Mouse (Mus musculus) small intestine, adult 2 months (tissue): ENCODE results near the gene N4bp2l1. TPM values are rescaled to one million over a fixed set of nuclear protein-coding genes. Genes with fewer than 3 reads are reported as not detected.

ENCODE experiments used
- H3K27ac ChIP-seq: fragments of 200-500 bp; 2 replicates; pipeline ENCODE4 v1.5.1; 2012; ENCODE audit warnings: low read depth, low read length, control low read depth, inconsistent platforms; ENCODE audit not compliant: insufficient read depth
- H3K27me3 ChIP-seq: fragments of 200-500 bp; 2 replicates; pipeline ENCODE4 v1.6.1; 2012; ENCODE audit warnings: mild to moderate bottlenecking, moderate library complexity, low read length, inconsistent platforms; ENCODE audit not compliant: control insufficient read depth, insufficient read depth
- H3K36me3 ChIP-seq: fragments of 200-500 bp; 2 replicates; pipeline ENCODE4 v1.6.1; 2012; ENCODE audit warnings: mild to moderate bottlenecking, low read length, control low read depth, inconsistent platforms; ENCODE audit not compliant: control insufficient read depth, insufficient read depth
- H3K4me1 ChIP-seq: fragments of 200-500 bp; 2 replicates; pipeline ENCODE4 v1.6.1; 2012; ENCODE audit warnings: low read length, inconsistent platforms, mixed read lengths; ENCODE audit not compliant: control insufficient read depth, insufficient read depth, insufficient read length
- H3K4me3 ChIP-seq: fragments of 200-500 bp; 2 replicates; pipeline ENCODE4 v1.5.1; 2012; ENCODE audit warnings: low read depth, mild to moderate bottlenecking, control low read depth, inconsistent platforms, low read length, moderate library complexity
- CTCF ChIP-seq: fragments of 200-500 bp; IDR thresholded peaks from 2 replicates; pipeline ENCODE4 v1.5.1; 2012; ENCODE audit warnings: low read depth, mild to moderate bottlenecking, control low read depth, inconsistent platforms, low read length, moderate library complexity, mixed read lengths; ENCODE audit not compliant: insufficient replicate concordance, insufficient read length; ENCODE audit errors: extremely low read depth
- POLR2A ChIP-seq: fragments of 200-500 bp; IDR thresholded peaks from 2 replicates; pipeline ENCODE4 v1.6.1; 2012; ENCODE audit warnings: low read depth, mild to moderate bottlenecking, control low read depth, inconsistent platforms, low read length, moderate library complexity
- WGBS: fragments of 180-500 bp; shearing (Covaris S2); methylation state at CpG from one replicate; pipeline ENCODE4 v1.1.7; 2018; 5-methylcytosine and 5-hydroxymethylcytosine counted together
- polyA plus RNA-seq: library from polyadenylated mRNA; depleted of rRNA; stranded (reverse); fragments of >200 nt; gene quantifications from 2 replicates; pipeline ENCODE4 v1.2.3, GENCODE M21; 2012

Gene N4bp2l1
- polyA plus RNA-seq, 1 experiment: 7.6 TPM

DNA sequence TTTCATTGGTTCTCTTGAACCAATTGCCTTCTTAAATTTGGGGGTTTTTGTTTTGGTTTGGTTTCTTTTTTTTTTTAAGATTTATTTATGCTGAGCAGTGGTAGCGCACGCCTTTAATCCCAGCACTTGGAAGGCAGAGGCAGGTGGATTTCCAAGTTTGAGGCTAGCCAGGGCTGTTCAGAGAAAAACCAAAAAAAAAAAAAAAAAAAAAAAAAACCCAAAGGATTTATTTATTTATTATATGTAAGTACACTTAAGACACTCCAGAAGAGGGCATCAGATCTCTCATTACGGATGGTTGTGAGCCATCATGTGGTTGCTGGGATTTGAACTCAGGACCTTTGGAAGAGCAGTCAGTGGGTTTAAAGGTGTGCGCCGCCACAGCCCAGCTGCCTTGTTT lies 36.1 kb downstream of the N4bp2l1 start:
- TF ChIP-seq POLR2A (no peak), CTCF (no peak)
- no peaks in the 10 kb centered on the region for H3K27me3 ChIP-seq
- H3K4me1 ChIP-seq: peaks cover 12% of the 10 kb centered on the region; the same call in 1 of the 2 replicates
- no peak overlapping the region for H3K4me3 ChIP-seq
- peaks cover 2% of the 10 kb centered on the region for H3K36me3 ChIP-seq
- 73% methylated on average over 5 of the region's 5 CpGs for WGBS
- H3K27ac ChIP-seq: no peak overlapping the region

DNA sequence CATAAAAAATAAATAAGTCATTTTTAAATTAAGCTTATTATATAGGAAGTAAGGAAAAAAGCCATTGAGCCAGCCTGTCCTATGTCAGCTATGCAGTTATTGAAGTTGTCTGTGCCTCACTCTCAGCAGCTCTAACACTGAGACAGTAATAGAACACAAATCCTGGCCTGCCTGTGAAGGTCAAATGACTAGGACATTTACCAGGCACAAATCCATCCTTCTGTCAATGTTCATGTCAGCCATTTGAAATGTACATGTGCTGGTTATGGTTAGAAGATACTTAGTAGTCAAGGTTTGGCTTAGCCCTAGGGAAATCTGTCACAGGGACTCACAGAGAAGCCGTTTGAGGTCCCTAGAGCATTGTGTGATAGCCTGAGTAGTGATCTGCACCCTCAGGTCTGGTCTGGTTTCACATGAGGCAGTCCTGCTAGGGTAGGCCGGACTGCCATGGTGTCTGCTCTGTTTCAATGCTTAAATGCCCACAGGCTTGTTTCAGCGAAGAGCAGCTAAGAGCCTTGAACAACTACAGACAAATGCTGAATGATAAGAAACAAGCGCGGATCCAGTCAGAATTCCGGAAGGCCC lies 37.4 kb downstream of the N4bp2l1 start:
- H3K4me3 ChIP-seq: no peak overlapping the region
- H3K27ac ChIP-seq: no peak overlapping the region
- H3K36me3 ChIP-seq: peaks cover 2% of the 10 kb centered on the region
- no peak for TF ChIP-seq POLR2A
- no peak for TF ChIP-seq CTCF
- 94% methylated on average over 6 of the region's 6 CpGs for WGBS
- H3K4me1 ChIP-seq: peaks cover 12% of the 10 kb centered on the region; the same call in 1 of the 2 replicates
- no peaks in the 10 kb centered on the region for H3K27me3 ChIP-seq

DNA sequence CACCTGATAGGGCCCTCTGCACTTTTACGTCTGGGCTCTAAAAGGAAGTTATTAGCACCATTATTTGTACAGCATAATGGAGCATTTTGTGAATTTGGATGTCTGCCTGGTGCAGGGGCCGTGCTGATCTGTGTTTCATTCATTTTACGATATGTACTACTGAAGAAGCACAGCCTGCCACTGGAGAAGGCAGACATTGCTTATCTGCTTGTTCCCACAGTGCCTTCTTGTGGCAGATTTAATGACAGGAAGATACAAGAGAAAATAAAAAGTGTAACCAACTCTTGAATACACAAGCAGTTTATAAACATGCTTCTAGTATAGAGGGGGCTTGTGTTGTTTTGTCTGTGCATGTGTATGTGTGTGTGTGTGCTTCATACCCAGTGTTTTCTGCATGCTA lies 45.4 kb downstream of the N4bp2l1 start:
- TF ChIP-seq CTCF (no peak), POLR2A (no peak)
- Histone ChIP-seq H3K4me1 (no peaks in the 10 kb centered on the region), H3K27me3 (no peaks in the 10 kb centered on the region), H3K4me3 (no peak overlapping the region), H3K27ac (no peak overlapping the region), H3K36me3 (no peaks in the 10 kb centered on the region; the same call in 1 of the 2 replicates)
- 37% methylated on average over 3 of the region's 3 CpGs for WGBS

DNA sequence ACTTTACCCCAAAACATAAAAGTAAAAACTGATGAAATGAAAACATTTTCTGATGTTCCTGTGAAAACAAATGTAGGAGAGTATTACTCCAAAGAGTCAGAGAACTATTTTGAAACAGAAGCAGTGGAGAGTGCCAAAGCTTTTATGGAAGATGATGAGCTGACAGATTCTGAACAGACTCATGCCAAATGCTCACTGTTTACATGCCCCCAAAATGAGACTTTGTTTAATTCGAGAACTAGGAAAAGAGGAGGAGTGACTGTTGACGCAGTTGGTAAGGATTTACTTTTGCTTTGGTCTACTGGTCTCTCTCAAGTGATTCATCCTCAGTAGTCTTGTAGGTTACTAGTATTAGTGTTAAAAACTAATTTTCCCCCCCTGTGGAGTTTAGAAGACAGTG lies 53.8 kb downstream of the N4bp2l1 start:
- Histone ChIP-seq H3K36me3 (peaks cover 4% of the 10 kb centered on the region; the same call in 1 of the 2 replicates), H3K27ac (no peak overlapping the region), H3K4me1 (no peaks in the 10 kb centered on the region), H3K27me3 (no peaks in the 10 kb centered on the region), H3K4me3 (no peak overlapping the region)
- WGBS: 78% methylated on average over 2 of the region's 2 CpGs
- TF ChIP-seq POLR2A (no peak), CTCF (no peak)

DNA sequence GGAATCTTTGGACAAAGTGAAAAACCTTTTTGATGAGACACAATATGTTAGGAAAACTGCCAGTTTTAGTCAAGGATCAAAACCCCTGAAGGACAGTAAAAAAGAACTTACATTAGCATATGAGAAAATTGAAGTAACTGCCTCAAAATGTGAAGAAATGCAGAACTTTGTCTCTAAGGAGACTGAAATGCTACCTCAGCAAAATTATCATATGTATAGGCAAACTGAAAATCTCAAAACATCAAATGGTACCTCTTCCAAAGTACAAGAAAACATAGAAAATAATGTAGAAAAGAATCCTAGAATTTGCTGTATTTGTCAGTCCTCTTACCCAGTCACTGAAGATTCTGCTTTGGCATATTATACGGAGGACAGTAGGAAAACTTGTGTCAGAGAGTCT lies 55.7 kb downstream of the N4bp2l1 start:
- WGBS: 98% methylated on average over 1 of the region's 1 CpGs
- H3K4me1 ChIP-seq: no peaks in the 10 kb centered on the region
- H3K4me3 ChIP-seq: no peak overlapping the region
- H3K36me3 ChIP-seq: peaks cover 4% of the 10 kb centered on the region; the same call in 1 of the 2 replicates
- TF ChIP-seq CTCF (no peak), POLR2A (no peak)
- no peak overlapping the region for H3K27ac ChIP-seq
- no peaks in the 10 kb centered on the region for H3K27me3 ChIP-seq

DNA sequence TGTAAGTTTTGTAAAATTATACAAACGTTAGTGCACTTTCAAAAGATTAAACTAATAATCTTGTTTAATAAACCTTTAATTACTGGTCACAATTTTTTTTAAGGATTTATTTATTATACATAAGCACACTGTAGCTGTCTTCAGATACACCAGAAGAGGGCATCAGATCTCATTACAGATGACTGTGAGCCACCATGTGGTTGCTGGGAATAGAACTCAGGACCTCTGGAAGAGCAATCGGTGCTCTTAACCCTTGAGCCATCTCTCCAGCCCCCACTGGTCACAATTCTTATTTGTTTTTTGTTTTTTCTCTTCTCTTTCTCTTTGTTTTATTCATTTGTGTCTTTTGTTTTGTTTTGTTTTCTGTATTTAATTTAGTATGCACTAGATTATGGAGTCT lies 71.7 kb downstream of the N4bp2l1 start:
- H3K4me3 ChIP-seq: no peak overlapping the region
- no peaks in the 10 kb centered on the region for H3K36me3 ChIP-seq
- no peaks in the 10 kb centered on the region for H3K4me1 ChIP-seq
- no peak overlapping the region for H3K27ac ChIP-seq
- no peaks in the 10 kb centered on the region for H3K27me3 ChIP-seq
- TF ChIP-seq POLR2A (no peak), CTCF (no peak)
- 86% methylated on average over 2 of the region's 2 CpGs for WGBS

DNA sequence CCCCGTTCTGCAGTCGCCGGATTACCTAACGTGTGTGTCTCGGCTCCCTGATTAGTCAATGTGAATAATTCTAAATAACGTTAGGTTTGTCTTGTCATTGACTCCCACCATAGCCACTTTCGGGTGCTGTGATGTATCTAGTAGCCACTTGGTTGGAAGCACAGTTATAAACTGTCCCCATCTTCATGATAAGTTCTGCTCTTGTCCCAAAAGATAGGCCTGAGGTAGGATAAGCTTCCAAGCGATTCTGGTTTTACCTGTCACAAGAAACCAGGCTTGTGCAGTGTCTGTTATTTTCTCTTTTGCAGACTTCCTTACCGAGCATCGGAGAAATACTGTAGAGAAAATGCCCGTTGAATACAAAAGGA lies 74.1 kb downstream of the N4bp2l1 start:
- Histone ChIP-seq H3K4me3 (peak overlapping the region; percentile 88), H3K36me3 (no peaks in the 10 kb centered on the region), H3K27me3 (no peaks in the 10 kb centered on the region), H3K4me1 (no peaks in the 10 kb centered on the region), H3K27ac (no peak overlapping the region)
- TF ChIP-seq POLR2A (no peak), CTCF (no peak)
- 2% methylated on average over 11 of the region's 11 CpGs for WGBS
